Mouse (Mus musculus) liver, adult (tissue): ENCODE results near the gene 3110040M04Rik.

ENCODE experiments used
- GATA4 ChIP-seq: IDR thresholded peaks from 2 replicates; pipeline ENCODE4 v1.6.1; 2014; ENCODE audit warnings: mild to moderate bottlenecking, low read length; ENCODE audit not compliant: insufficient replicate concordance

3110040M04Rik gene

GRCm38 (mm10) chr1:151235574-151235973, 31.7 kb downstream of the 3110040M04Rik start:
- no peak for TF ChIP-seq GATA4

GRCm38 (mm10) chr1:151236141-151236930, 32.4 kb downstream of the 3110040M04Rik start:
- TF ChIP-seq GATA4, result no peak

- no peak for TF ChIP-seq GATA4
These were observed 33.9 kb downstream of the 3110040M04Rik start for GRCm38 (mm10) chr1:151237780-151238179.

- no peak for TF ChIP-seq GATA4
These were observed 39.4 kb downstream of the 3110040M04Rik start for GRCm38 (mm10) chr1:151243332-151243731.

GRCm38 (mm10) chr1:151244013-151244412, 40.1 kb downstream of the 3110040M04Rik start:
- peak; percentile 67; the same call in 1 of the 2 replicates for TF ChIP-seq GATA4

GRCm38 (mm10) chr1:151244761-151245160, 40.8 kb downstream of the 3110040M04Rik start:
- no peak for TF ChIP-seq GATA4

GRCm38 (mm10) chr1:151245165-151245564, 41.2 kb downstream of the 3110040M04Rik start:
- TF ChIP-seq GATA4, result no peak

GRCm38 (mm10) chr1:151245846-151246245, 41.9 kb downstream of the 3110040M04Rik start:
- no peak for TF ChIP-seq GATA4

- TF ChIP-seq GATA4, result no peak
These were observed 46.2 kb downstream of the 3110040M04Rik start for GRCm38 (mm10) chr1:151250109-151250508.

- TF ChIP-seq GATA4, result no peak
These were observed 46.7 kb downstream of the 3110040M04Rik start for GRCm38 (mm10) chr1:151250529-151251193.

- no peak for TF ChIP-seq GATA4
These were observed 47.5 kb downstream of the 3110040M04Rik start for GRCm38 (mm10) chr1:151251194-151252010.
